Mouse (Mus musculus): ENCODE data around the gene Cd200r4.

DNA sequence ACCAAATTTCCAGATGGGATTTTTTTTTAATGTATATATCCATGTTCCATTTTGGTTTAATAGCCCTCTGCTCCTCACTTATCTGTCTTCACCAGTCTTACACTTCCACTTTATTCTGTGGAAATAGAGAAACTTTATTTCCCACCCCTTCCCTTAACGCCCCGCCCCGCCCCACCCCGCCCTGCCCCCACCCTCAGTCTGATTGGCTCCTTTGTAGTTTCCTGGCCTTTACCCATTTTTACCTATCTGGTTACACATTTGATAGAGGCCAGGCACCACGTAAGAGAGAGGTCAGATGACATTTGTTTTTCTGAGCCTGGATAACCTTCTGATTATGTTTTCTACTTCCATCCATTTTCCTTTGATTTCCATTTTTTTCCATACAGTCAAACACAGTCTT, 32.0 kb upstream of the Cd200r4 start:
- no peak for TF ChIP-seq CTCF (IDR thresholded peaks at IDR 0.05; ENCODE audit: low read depth, low read length)
- TF ChIP-seq POLR2A (IDR thresholded peaks at IDR 0.05; ENCODE audit: extremely low read depth, insufficient read depth, low read length) = no peak
